Mouse (Mus musculus): Measurements from ENCODE around the gene Gigyf2.

- TF ChIP-seq POLR2A (IDR thresholded peaks at IDR 0.05; ENCODE audit: borderline replicate concordance, low read depth, low read length): no peak
- no peak for TF ChIP-seq CTCF (IDR thresholded peaks at IDR 0.05; ENCODE audit: low read depth, low read length)
Observed at GRCm38 (mm10) chr1:87436583-87436982, 109.8 kb downstream of the Gigyf2 start.
